Mouse (Mus musculus) testis, postnatal 10 days (tissue): ENCODE measurements around the gene Igfbp4.

Source experiments
- DNase-seq: peaks from one replicate; pipeline ENCODE4 v3.0.0; 2021; ENCODE audit warnings: low spot score

The Igfbp4 gene

GRCm38 (mm10) chr11:99041841-99042780 lies 1.1 kb downstream of the Igfbp4 start:
- DNase-seq = no peak

- no peak for DNase-seq
Measured at GRCm38 (mm10) chr11:99042834-99043431, 1.9 kb downstream of the Igfbp4 start.

GRCm38 (mm10) chr11:99043632-99044031 lies 2.6 kb downstream of the Igfbp4 start:
- no peak for DNase-seq

- DNase-seq = no peak
Measured at GRCm38 (mm10) chr11:99044306-99044705, 3.3 kb downstream of the Igfbp4 start.

- DNase-seq = no peak
Measured at GRCm38 (mm10) chr11:99045159-99045889, 4.3 kb downstream of the Igfbp4 start.

GRCm38 (mm10) chr11:99047120-99047519 lies 6.1 kb downstream of the Igfbp4 start:
- DNase-seq = peak; percentile 71

GRCm38 (mm10) chr11:99047643-99048042 lies 6.6 kb downstream of the Igfbp4 start:
- DNase-seq = no peak

GRCm38 (mm10) chr11:99055143-99055542 lies 14.1 kb downstream of the Igfbp4 start:
- DNase-seq = peak; percentile 71

GRCm38 (mm10) chr11:99055571-99056452 lies 14.8 kb downstream of the Igfbp4 start:
- DNase-seq = no peak

- DNase-seq = peak; percentile 66
Measured at GRCm38 (mm10) chr11:99060435-99060834, 19.4 kb downstream of the Igfbp4 start.

GRCm38 (mm10) chr11:99062661-99063060 lies 21.6 kb downstream of the Igfbp4 start:
- DNase-seq = no peak

GRCm38 (mm10) chr11:99063406-99064131 lies 22.5 kb downstream of the Igfbp4 start:
- DNase-seq = peak; percentile 38

GRCm38 (mm10) chr11:99065353-99065752 lies 24.3 kb downstream of the Igfbp4 start:
- DNase-seq = no peak

- DNase-seq = peak; percentile 83
Measured at GRCm38 (mm10) chr11:99065979-99066378, 24.9 kb downstream of the Igfbp4 start.

GRCm38 (mm10) chr11:99067591-99067990 lies 26.5 kb downstream of the Igfbp4 start:
- no peak for DNase-seq

GRCm38 (mm10) chr11:99068455-99068854 lies 27.4 kb downstream of the Igfbp4 start:
- DNase-seq = no peak

GRCm38 (mm10) chr11:99071866-99072265 lies 30.8 kb downstream of the Igfbp4 start:
- DNase-seq = no peak

GRCm38 (mm10) chr11:99073781-99074180 lies 32.7 kb downstream of the Igfbp4 start:
- DNase-seq = no peak

GRCm38 (mm10) chr11:99076744-99077319 lies 35.8 kb downstream of the Igfbp4 start:
- DNase-seq = no peak

GRCm38 (mm10) chr11:99077869-99078268 lies 36.8 kb downstream of the Igfbp4 start:
- DNase-seq = no peak
